Mouse (Mus musculus): ENCODE data around the gene Prss53. TPM values are rescaled to one million over a fixed set of nuclear protein-coding genes. Genes with fewer than 3 reads are reported as not detected.

The Prss53 gene
- polyA plus RNA-seq, 1 experiment from 2014 or later: 8.8 TPM

GRCm38 (mm10) chr7:127931351-127932135, 40.8 kb upstream of the Prss53 start:
- H3K4me3 ChIP-seq (replicated peaks; ENCODE audit: low read depth, low read length): no peak overlapping the region
- DNase-seq (ENCODE audit: low spot score): peak; percentile 71

DNA sequence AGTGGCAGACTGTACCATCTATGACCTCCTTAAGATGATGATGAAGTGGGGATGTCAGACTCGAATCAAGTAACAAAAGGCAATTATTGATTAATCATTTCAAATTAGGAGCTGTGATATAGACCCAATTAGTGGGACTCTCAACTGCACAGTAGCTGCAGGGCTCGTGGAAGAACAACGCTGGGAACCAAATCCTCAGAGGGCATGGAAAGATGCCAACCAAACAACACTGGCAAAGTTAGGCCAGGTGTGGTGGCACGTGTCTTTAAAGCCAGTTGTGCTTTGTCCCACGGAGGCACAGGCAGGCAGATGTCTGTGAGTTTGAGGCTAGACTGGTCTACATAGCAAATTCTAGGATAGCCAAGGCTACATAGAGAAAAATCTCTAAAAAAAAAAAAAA, 39.9 kb upstream of the Prss53 start:
- Histone ChIP-seq H3K9me3 (replicated peaks; ENCODE audit: low read length) (no peaks in the 10 kb centered on the region), H3K4me1 (replicated peaks; ENCODE audit: insufficient read depth, low read length) (peaks cover 39% of the 10 kb centered on the region)
- no peak for ATAC-seq (replicated peaks; ENCODE audit: low FRiP score, low read depth)

More at GRCm38 (mm10) chr7:127931351-127932135, 40.8 kb upstream of the Prss53 start:
- ATAC-seq (replicated peaks; ENCODE audit: low FRiP score, low read depth): no peak
- Histone ChIP-seq H3K27me3 (ENCODE audit: insufficient read depth, low read length) (no peaks in the 10 kb centered on the region), H3K9ac (ENCODE audit: low read depth, low read length) (peak overlapping the region; percentile 42; the same call in 1 of the 2 replicates), H3K36me3 (ENCODE audit: insufficient read depth, low read length) (peaks cover 5% of the 10 kb centered on the region; the same call in 1 of the 2 replicates), H3K9me3 (replicated peaks; ENCODE audit: low read length) (no peaks in the 10 kb centered on the region), H3K27ac (peak overlapping the region; percentile 85), H3K4me2 (ENCODE audit: low read length) (peak overlapping the region; percentile 8), H3K4me1 (replicated peaks; ENCODE audit: insufficient read depth, low read length) (peaks cover 39% of the 10 kb centered on the region)
- TF ChIP-seq CTCF (IDR thresholded peaks at IDR 0.05; ENCODE audit: low read depth): no peak
- WGBS: 22% methylated on average over 13 of the region's 13 CpGs

DNA sequence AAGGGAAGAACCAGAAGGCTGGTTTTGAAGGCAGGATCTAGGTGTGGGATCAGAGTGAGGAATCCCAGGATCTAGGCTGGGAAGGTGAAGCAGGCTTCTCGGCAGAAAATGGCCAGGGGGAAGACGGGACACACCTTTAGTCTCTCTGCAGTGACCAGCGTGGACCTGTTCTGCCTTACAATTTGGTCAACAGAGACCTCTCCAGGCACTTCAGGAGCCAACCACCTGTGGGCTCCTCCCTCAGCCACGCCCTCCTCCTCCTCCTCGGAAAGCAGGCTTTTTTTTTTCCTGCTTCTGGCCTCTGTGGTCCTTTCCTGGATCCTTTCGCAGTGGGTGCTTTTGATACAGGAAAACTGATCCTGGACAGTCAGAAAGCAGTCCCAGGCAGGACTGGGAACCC, 39.2 kb upstream of the Prss53 start, which contains the start of gene Prss8:
Gene Prss8 (minus strand): TSS at position 182 of the 400 bp plus-strand sequence.
- Histone ChIP-seq H3K27me3 (ENCODE audit: insufficient read depth, low read length) (no peaks in the 10 kb centered on the region), H3K27ac (peak within 1 kb of the TSS; percentile 93), H3K4me2 (ENCODE audit: low read length) (peak within 1 kb of the TSS; percentile 66), H3K36me3 (ENCODE audit: insufficient read depth, low read length) (peaks cover 7% of the 10 kb centered on the region; the same call in 1 of the 2 replicates), H3K4me1 (replicated peaks; ENCODE audit: insufficient read depth, low read length) (peaks cover 40% of the 10 kb centered on the region), H3K9ac (ENCODE audit: low read depth, low read length) (peak within 1 kb of the TSS; percentile 70), H3K9me3 (replicated peaks; ENCODE audit: low read length) (no peaks in the 10 kb centered on the region), H3K4me3 (replicated peaks; ENCODE audit: low read depth, low read length) (peak within 1 kb of the TSS; percentile 44)
- 18% methylated on average over 6 of the region's 6 CpGs for WGBS
- ATAC-seq (replicated peaks; ENCODE audit: low FRiP score, low read depth): peak; percentile 24; the same call in 1 of the 2 replicates
- no peak; the same call in 1 of the 2 replicates for TF ChIP-seq CTCF (IDR thresholded peaks at IDR 0.05; ENCODE audit: low read depth)
- peak; percentile 59 for DNase-seq (ENCODE audit: low spot score)

More for the DNA sequence above, 39.9 kb upstream of the Prss53 start:
- peak overlapping the region; percentile 93; the same call in 1 of the 2 replicates for H3K27ac ChIP-seq
- TF ChIP-seq CTCF (IDR thresholded peaks at IDR 0.05; ENCODE audit: low read depth): no peak
- H3K4me2 ChIP-seq (ENCODE audit: low read length): 0 out of 2 replicates have a peak overlapping the region, but pooled peaks have one; percentile 66
- H3K4me3 ChIP-seq (replicated peaks; ENCODE audit: low read depth, low read length): no peak overlapping the region
- no peaks in the 10 kb centered on the region for H3K27me3 ChIP-seq (ENCODE audit: insufficient read depth, low read length)
- DNase-seq (ENCODE audit: low spot score): no peak
- no peak overlapping the region for H3K9ac ChIP-seq (ENCODE audit: low read depth, low read length)
- WGBS: 78% methylated on average over 5 of the region's 5 CpGs
- H3K36me3 ChIP-seq (ENCODE audit: insufficient read depth, low read length): peaks cover 6% of the 10 kb centered on the region; the same call in 1 of the 2 replicates

GRCm38 (mm10) chr7:127928596-127928995, 37.8 kb upstream of the Prss53 start:
- no peak for DNase-seq (ENCODE audit: low spot score)
- Histone ChIP-seq H3K9me3 (replicated peaks; ENCODE audit: low read length) (no peaks in the 10 kb centered on the region), H3K36me3 (ENCODE audit: insufficient read depth, low read length) (peaks cover 17% of the 10 kb centered on the region), H3K9ac (ENCODE audit: low read depth, low read length) (peak overlapping the region; percentile 70), H3K4me2 (ENCODE audit: low read length) (peak overlapping the region; percentile 66), H3K27ac (peak overlapping the region; percentile 93), H3K27me3 (ENCODE audit: insufficient read depth, low read length) (no peaks in the 10 kb centered on the region), H3K4me1 (replicated peaks; ENCODE audit: insufficient read depth, low read length) (peaks cover 40% of the 10 kb centered on the region), H3K4me3 (replicated peaks; ENCODE audit: low read depth, low read length) (peak overlapping the region; percentile 44)
- WGBS: 42% methylated on average over 5 of the region's 5 CpGs
- peak; percentile 19; the same call in 1 of the 2 replicates for ATAC-seq (replicated peaks; ENCODE audit: low FRiP score, low read depth)
- 0 out of 2 replicates have a peak, but pooled peaks have one; percentile 27 for TF ChIP-seq CTCF (IDR thresholded peaks at IDR 0.05; ENCODE audit: low read depth)

GRCm38 (mm10) chr7:127927726-127928125, 37.0 kb upstream of the Prss53 start:
- ATAC-seq (replicated peaks; ENCODE audit: low FRiP score, low read depth): no peak
- peak overlapping the region; percentile 93 for H3K27ac ChIP-seq
- no peaks in the 10 kb centered on the region for H3K27me3 ChIP-seq (ENCODE audit: insufficient read depth, low read length)
- H3K4me3 ChIP-seq (replicated peaks; ENCODE audit: low read depth, low read length): peak overlapping the region; percentile 44; the same call in 1 of the 2 replicates
- peaks cover 22% of the 10 kb centered on the region for H3K36me3 ChIP-seq (ENCODE audit: insufficient read depth, low read length)
- no peak for DNase-seq (ENCODE audit: low spot score)
- no peak for TF ChIP-seq CTCF (IDR thresholded peaks at IDR 0.05; ENCODE audit: low read depth)
- H3K4me1 ChIP-seq (replicated peaks; ENCODE audit: insufficient read depth, low read length): peaks cover 35% of the 10 kb centered on the region
- H3K9ac ChIP-seq (ENCODE audit: low read depth, low read length): peak overlapping the region; percentile 70; the same call in 1 of the 2 replicates
- H3K4me2 ChIP-seq (ENCODE audit: low read length): peak overlapping the region; percentile 66
- H3K9me3 ChIP-seq (replicated peaks; ENCODE audit: low read length): no peaks in the 10 kb centered on the region
- WGBS: 67% methylated on average over 11 of the region's 11 CpGs

DNA sequence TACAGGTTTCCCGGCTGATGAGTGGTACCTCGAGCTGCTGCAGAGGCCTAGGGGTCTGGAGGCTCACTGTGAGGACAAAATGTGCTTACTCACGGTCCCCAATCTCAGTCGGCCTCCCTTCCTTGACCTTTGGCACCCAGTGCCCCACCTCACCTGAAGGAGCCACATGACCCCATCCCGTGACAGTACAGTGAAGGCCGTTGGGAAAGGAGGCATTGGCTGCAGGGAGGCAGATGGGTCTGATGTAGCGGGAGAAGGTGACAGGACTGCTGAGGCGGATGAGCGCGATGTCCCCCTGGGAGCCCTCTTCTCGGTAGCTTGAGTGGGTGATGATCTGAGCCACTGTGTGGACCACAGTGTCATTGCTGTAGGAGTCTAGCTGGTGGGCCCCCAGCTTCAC, 36.1 kb upstream of the Prss53 start:
- TF ChIP-seq CTCF (IDR thresholded peaks at IDR 0.05; ENCODE audit: low read depth): no peak
- Histone ChIP-seq H3K4me3 (replicated peaks; ENCODE audit: low read depth, low read length) (no peak overlapping the region), H3K9ac (ENCODE audit: low read depth, low read length) (peak overlapping the region; percentile 42; the same call in 1 of the 2 replicates), H3K9me3 (replicated peaks; ENCODE audit: low read length) (no peaks in the 10 kb centered on the region), H3K4me2 (ENCODE audit: low read length) (no peak overlapping the region), H3K27ac (peak overlapping the region; percentile 93), H3K4me1 (replicated peaks; ENCODE audit: insufficient read depth, low read length) (peaks cover 27% of the 10 kb centered on the region), H3K36me3 (ENCODE audit: insufficient read depth, low read length) (peaks cover 22% of the 10 kb centered on the region), H3K27me3 (ENCODE audit: insufficient read depth, low read length) (no peaks in the 10 kb centered on the region)
- ATAC-seq (replicated peaks; ENCODE audit: low FRiP score, low read depth) (no peak), DNase-seq (ENCODE audit: low spot score) (no peak)
- 71% methylated on average over 11 of the region's 11 CpGs for WGBS
